Mouse (Mus musculus): Measurements from ENCODE around the gene H3f3b.

DNA sequence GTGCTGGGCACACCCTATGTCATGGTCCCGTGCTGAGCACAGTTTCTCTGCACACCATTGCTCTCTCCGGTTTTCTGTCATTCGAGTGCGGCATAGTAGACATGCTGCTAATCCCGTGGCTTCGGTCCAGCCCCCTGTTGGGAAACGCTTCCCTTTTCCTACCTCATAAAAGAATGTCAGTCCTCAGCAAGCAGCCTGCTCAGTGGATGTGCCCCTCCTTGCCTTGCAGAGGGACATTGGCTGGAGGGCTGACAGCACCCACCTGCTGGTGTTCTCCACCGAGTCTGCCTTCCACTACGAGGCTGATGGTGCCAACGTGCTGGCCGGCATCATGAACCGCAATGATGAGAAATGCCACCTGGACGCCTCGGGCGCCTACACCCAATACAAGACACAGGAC is 45.3 kb downstream of the H3f3b start:
- no peak for TF ChIP-seq POLR2A (IDR thresholded peaks at IDR 0.05; ENCODE audit: low read depth, low read length)
- no peak for TF ChIP-seq CTCF (IDR thresholded peaks at IDR 0.05; ENCODE audit: extremely low read depth, insufficient read length, insufficient replicate concordance, low read depth, low read length)
